Mouse (Mus musculus): ENCODE measurements around the gene Uba2. TPM values are rescaled to one million over a fixed set of nuclear protein-coding genes. Genes with fewer than 3 reads are reported as not detected.

The Uba2 gene
- total RNA-seq, 2 experiments from 2014 or later: 74.8 to 76.1 TPM

DNA sequence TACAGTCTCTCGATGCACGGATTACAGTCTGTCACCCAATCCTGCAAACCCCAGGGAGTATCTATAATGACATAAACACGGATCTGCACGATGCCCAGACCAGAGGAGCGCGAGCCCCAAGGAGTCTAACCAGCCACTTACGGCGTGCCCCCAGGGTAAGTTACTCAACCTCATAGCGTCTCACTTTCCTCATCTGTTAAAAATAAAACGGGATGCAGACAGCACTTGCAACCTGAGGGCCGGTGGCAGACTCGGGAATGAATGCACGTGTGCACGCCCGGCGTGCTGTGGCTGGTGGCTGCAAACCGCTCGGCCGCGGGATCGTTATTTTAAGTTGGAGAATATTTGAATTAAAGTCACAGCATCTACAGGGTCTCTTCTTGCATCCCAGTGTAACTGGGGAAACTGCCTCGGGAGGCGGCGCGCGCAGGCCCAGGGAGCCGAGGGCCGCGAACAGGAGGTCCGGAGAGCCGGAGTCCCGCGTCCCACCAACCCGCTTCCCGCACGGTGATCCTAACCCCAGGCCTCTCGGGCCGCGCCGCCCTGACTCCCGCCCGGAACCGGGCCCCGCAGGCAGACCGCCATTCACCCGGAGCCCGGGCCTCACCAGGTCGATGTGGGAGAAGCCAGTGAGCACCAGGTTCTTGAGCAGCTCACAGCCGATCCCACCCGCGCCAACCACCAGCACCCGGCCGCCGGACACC lies 1.5 kb downstream of the Uba2 start:
- peak in 1 of 2 experiments; percentile 21 for DNase-seq

DNA sequence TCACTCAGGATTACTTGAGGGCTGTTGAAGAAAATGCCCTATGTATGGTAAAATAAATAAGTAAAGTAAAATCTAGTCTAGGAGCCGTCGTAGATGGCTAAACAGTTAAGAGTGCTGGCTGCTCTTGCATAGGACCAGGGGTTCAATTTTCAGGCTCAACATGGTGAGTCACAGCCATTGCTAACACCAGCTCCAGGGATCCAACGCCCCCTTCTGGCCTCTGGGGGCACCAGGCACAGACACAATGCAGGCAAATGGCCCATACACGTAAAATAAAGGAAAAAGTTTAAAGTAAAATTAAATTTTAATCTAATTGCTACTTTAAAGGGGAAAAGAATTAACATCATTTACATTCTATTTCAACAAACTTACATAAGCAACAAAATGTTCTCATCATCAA lies 2.5 kb downstream of the Uba2 start:
- DNase-seq: peak; percentile 57 to 69

GRCm38 (mm10) chr7:34165999-34166398 lies 3.4 kb downstream of the Uba2 start:
- DNase-seq: no peak

GRCm38 (mm10) chr7:34164671-34165070 lies 4.7 kb downstream of the Uba2 start:
- no peak for DNase-seq

DNA sequence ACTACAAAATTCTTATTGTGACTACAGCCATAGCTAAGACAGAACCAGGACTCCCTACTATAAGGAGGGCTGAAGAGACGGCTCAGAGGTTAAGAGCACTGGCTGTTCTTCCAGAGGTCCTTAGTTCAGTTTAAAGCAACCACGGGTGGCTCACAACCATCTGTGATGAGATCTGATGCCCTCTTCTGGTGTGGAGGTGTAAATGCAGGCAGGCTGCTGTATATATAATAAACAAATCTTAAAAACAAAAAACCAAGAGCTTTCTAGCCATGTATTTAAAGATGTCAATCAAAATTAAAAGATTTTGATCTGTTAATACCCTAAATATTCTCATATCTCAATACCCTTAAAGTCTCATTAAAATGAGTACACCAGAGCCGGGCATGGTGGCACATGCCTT lies 10.2 kb downstream of the Uba2 start:
- no peak for DNase-seq

DNA sequence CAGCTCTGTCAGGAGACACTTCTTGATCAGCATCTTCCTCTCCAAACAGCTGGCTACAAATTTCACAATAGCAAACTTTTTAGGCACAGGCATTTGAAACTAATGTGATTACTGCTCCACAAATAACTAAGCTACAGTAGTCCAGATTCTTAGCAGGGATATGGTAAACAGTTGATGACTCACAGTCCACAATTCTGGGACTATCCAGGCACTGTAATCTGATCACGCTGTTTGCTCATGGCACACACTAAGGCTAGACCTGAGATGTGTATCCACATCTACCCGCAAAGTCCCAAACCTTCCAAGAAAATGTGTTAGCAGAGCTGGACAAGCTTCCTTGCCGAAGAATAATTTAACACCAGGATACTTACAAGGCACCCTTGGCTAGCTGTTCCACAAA lies 11.4 kb downstream of the Uba2 start:
- DNase-seq: no peak

DNA sequence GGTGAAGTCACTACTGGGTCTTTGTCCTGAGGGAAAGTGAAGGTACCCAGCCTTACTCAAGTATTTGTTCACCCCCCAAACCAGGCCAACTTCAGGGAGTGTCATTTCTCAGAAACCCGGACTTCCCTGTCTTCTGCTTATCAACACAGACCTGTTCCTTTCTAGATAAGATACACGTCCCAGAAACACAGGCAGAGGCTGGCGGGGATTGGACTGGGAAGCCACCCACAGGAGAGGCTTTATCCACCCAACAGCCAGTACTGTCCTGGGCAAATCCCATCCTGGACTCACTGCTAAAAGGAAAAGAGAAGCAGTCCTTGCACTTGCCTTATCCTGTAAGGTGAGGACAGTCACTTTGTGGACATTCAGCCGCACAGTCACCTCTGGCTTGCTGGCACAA lies 22.2 kb downstream of the Uba2 start:
- no peak for DNase-seq

GRCm38 (mm10) chr7:34141123-34141522 lies 28.3 kb downstream of the Uba2 start:
- no peak for DNase-seq

- no peak for DNase-seq
These were observed 29.9 kb downstream of the Uba2 start for GRCm38 (mm10) chr7:34139493-34139892.

GRCm38 (mm10) chr7:34134336-34134735 lies 35.1 kb downstream of the Uba2 start:
- DNase-seq: no peak

- peak; percentile 82 to 92 for DNase-seq
These were observed 36.2 kb downstream of the Uba2 start, which contains the start of gene Wtip for GRCm38 (mm10) chr7:34133117-34133762. Gene Wtip (minus strand): TSS chr7:34133268.

DNA sequence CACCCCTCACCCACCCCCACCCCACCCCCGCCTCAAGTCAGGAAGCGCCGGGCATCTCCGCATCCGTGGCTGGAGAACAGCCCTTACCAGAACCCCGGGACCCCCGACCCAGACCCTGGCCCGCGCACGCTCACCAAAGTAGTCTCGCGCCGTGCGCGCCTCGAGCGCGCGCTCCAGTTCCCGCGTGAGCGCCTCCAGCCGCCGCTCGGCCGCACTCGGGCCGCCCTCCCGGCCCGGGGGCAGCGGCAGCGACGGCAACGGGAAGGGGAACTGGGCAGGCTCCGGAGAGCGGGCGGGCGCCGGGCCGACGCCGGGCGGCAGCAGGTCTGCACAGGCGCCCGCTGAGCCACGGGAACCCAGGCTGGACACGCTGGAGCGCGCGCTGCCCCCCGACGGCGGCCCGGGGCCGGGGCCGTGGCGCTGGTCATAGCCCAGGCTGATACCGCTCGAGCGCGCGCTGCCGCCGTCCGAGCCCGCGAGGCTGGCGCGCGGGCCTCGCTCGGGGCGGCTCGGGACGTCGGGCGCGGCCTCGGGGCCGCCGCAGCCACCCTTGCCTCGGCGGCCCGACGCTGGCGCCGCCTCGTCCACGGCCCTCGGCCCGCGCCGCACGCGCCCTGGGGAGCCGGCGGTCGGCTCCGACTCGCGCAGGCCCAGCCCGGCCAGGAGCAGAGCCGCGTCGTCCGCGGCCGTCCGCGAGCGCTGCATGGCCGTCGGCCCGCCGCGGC lies 36.9 kb downstream of the Uba2 start:
- peak; percentile 44 to 48 for DNase-seq

DNA sequence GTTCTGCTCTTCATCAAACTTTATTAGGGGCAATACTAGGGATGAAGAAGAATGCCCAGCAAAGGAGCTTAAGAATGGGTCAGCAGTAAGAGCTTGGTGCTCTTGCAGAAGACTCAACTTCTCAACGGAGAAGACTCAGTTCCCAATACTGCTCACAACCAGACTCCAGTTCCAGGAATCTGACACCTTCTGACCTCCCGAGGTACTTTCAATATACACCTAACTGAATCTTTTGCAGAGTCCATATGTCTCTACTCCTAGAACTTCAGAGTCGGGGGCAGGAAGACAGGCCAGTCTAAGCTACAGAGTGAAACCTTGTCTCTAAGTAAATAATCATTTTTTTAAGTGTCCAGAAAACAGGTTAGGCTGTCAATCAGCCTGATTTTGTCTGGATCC lies 37.4 kb downstream of the Uba2 start:
- DNase-seq: no peak

DNA sequence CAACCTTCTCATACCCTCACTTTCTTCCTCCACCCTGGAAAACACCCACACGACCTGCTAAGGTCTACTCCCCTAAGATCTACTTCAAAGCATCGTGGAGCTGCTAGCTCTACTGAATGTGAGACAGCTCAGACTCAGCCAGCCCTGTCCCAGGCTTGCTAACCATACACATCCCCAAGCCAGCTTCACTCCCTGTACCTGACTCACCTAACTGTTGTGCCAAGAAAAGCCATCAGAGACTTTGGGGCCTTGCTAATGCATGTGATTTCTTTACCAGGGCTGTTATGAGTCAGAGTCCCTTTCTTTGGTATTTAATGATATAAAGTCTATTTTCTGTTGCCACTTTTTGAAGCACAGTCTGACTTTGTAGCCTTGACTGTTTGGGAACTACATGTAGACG lies 38.3 kb downstream of the Uba2 start:
- DNase-seq: peak; percentile 24 to 31

- no peak for DNase-seq
These were observed 43.1 kb downstream of the Uba2 start for GRCm38 (mm10) chr7:34126291-34126690.

DNA sequence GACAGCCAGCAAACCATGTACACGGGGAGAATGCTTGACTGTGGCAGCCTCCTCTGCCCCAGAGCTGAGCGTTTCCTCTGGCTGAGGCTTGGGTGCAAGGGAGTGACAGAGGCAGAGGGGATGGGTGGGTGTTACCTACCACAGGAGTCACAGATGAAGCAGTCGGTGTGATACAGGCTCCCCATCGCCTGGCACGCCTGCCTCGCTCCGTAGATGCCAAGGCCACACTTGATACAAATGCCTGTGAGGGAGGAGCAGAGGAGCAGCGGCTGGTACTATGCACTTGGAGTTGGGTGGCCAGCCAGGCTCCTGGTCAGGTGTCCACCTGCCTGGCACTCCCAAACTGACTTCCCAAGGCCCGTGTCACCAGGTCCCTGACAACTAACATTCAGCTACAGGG lies 44.1 kb downstream of the Uba2 start:
- peak; percentile 43 to 51 for DNase-seq

GRCm38 (mm10) chr7:34122987-34123720 lies 46.2 kb downstream of the Uba2 start:
- no peak for DNase-seq

- peak in 1 of 2 experiments; percentile 2 for DNase-seq
These were observed 48.8 kb downstream of the Uba2 start for GRCm38 (mm10) chr7:34120636-34121035.

- no peak for DNase-seq
These were observed 52.8 kb downstream of the Uba2 start for GRCm38 (mm10) chr7:34116601-34117000.

DNA sequence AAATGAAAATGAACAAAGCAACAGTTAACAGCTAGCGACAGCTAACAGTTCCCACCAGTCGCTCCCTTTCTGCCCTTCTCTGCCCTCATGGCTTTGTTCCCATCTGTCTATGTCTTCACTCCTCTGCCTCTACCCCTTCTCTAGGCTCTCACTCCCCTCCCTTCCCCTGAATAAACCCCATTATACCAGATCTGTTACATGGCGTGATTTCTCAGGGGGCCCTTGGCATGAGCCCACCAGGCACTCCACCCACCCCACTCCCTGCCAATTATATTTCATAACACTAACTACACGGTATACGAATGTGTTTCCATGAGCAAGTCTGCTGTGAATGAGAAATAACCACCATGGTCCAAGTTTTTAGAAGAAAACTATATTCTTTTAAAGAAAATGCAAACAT lies 60.2 kb downstream of the Uba2 start:
- DNase-seq: no peak

GRCm38 (mm10) chr7:34101276-34101675 lies 68.1 kb downstream of the Uba2 start:
- DNase-seq: no peak

DNA sequence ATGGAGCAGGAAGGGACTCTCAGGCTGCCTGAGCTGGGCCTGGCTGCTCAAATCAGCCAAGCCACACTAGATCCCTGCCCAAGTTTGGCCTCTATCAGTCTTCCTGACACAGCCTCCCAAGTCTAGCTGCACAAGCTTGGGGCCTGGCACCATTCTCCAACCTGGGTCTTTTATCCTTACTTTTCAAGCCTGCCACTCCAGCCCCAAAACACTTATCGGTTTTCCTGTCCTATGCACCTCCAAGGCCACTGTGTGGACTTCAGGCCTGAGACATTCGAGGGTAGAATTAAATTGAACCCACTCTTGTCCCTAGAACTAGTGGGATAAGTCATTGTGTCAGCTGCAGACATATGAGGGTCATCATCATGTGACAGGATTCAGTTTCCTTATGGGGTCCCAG lies 69.4 kb downstream of the Uba2 start:
- DNase-seq: no peak
